Mouse (Mus musculus) thymus, adult 2 months (tissue): ENCODE data around the gene Ifi203.
"Not testable (repeated sequence)": the region's sequence is repeated elsewhere in the genome, so short reads cannot be mapped to it uniquely, and the experiment has no call there.

Source experiments
- CTCF ChIP-seq: fragments of 200-500 bp; IDR thresholded peaks from 2 replicates; pipeline ENCODE4 v1.5.1; 2012; ENCODE audit warnings: mild to moderate bottlenecking, control low read depth, low read length, moderate library complexity, borderline replicate concordance; ENCODE audit not compliant: control insufficient read depth, poor library complexity, insufficient read depth; ENCODE audit errors: extremely low read depth
- POLR2A ChIP-seq: fragments of 200-500 bp; IDR thresholded peaks from 2 replicates; pipeline ENCODE4 v1.6.1; 2012; ENCODE audit warnings: mild to moderate bottlenecking, low read length, control low read depth, moderate library complexity; ENCODE audit not compliant: control insufficient read depth, poor library complexity, insufficient read depth; ENCODE audit errors: extremely low read depth

DNA sequence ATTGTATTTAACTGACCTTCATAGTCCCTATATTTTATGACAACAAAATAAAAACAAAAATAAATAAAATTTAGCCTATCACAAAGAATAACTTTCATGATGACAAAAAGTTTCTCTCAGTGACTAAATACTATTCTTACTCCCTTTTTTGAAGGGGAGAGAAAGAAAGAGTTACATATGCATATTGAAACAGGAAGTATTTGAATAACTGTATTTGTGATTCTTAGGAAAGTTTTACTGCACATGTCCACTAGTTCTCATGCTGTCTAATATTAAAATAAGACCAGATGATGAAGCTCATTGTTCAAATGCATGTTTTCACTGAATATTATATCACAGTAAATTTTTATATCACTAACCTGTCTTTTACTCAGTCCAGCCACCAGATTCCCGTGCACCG is 950 bp downstream of the Ifi203 start:
- TF ChIP-seq CTCF, POLR2A: not testable (repeated sequence)
